ENCODE assay signal across 8 mouse cellular contexts in genomic region chr8:48842991-48843930, GRCm38 (mm10). TPM values are rescaled to one million over a fixed set of nuclear protein-coding genes. Genes with fewer than 3 reads are reported as not detected.
DNase-seq lines count a peak whose midpoint lies in the region; ATAC-seq and TF ChIP-seq lines count a peak whose summit lies in the region.

No protein-coding gene starts in this region.

- H3K9me3 ChIP-seq in embryonic facial prominence, embryonic 14.5 days (ENCODE audit: control insufficient read depth, low read length) = no peaks in the 10 kb centered on the region
- H3K9me3 ChIP-seq in heart, embryonic 14.5 days (ENCODE audit: control insufficient read depth, low read length) = no peaks in the 10 kb centered on the region
- H3K9me3 ChIP-seq in lung, embryonic 15.5 days = no peaks in the 10 kb centered on the region

- no peaks in the 10 kb centered on the region for H3K4me1 ChIP-seq in lung, adult 2 months (ENCODE audit: control insufficient read depth, insufficient read depth, low read length)
- H3K4me1 ChIP-seq in embryonic facial prominence, embryonic 14.5 days (ENCODE audit: control insufficient read depth, insufficient read depth, low read length) = peaks cover 10% of the 10 kb centered on the region
- peaks cover 0 to 4% of the 10 kb centered on the region in 2 experiments; a peak in 2 of 4 replicates for H3K4me1 ChIP-seq in heart, embryonic 14.5 days (ENCODE audit: control insufficient read depth in 2 of 2, insufficient read depth in 2 of 2, low read length in 2 of 2)
- H3K4me1 ChIP-seq in lung, embryonic 15.5 days = peaks cover 22% of the 10 kb centered on the region

- ATAC-seq in embryonic facial prominence, embryonic 14.5 days (ENCODE audit: low read depth) = peak; percentile 83
- ATAC-seq in heart, embryonic 14.5 days (ENCODE audit: insufficient number of reproducible peaks, insufficient read depth, low FRiP score, low read depth) = peak; percentile 69
- ATAC-seq in lung, embryonic 15.5 days (ENCODE audit: borderline replicate concordance, extremely low read depth, low FRiP score, low TSS enrichment) = peak; percentile 80

- no peak for TF ChIP-seq CTCF in lung, adult 2 months (IDR thresholded peaks at IDR 0.05; ENCODE audit: insufficient read depth, low read length)

- peak overlapping the region; percentile 60 for H3K4me3 ChIP-seq in lung, adult 2 months (replicated peaks; ENCODE audit: extremely low read depth, low read depth, low read length)
- H3K4me3 ChIP-seq in embryonic facial prominence, embryonic 14.5 days (ENCODE audit: low read depth, low read length) = peak overlapping the region; percentile 84
- peak overlapping the region; percentile 69 to 76 for H3K4me3 ChIP-seq in heart, embryonic 14.5 days (ENCODE audit: control insufficient read depth in 1 of 2, insufficient read depth in 1 of 2, low read depth in 1 of 2, low read length in 2 of 2)
- peak overlapping the region; percentile 73 for H3K4me3 ChIP-seq in lung, embryonic 15.5 days

- H3K36me3 ChIP-seq in embryonic facial prominence, embryonic 14.5 days (ENCODE audit: control insufficient read depth, insufficient read depth, low read length) = no peaks in the 10 kb centered on the region
- no peaks in the 10 kb centered on the region for H3K36me3 ChIP-seq in heart, embryonic 14.5 days (ENCODE audit: control insufficient read depth, insufficient read depth, low read length)
- no peaks in the 10 kb centered on the region for H3K36me3 ChIP-seq in lung, embryonic 15.5 days

- peak overlapping the region; percentile 85 for H3K9ac ChIP-seq in embryonic facial prominence, embryonic 14.5 days (ENCODE audit: low read depth, low read length)
- peak overlapping the region; percentile 65 for H3K9ac ChIP-seq in heart, embryonic 14.5 days (ENCODE audit: low read length)
- peak overlapping the region; percentile 53 for H3K9ac ChIP-seq in lung, embryonic 15.5 days

- 2% methylated on average over 73 of the region's 93 CpGs for WGBS in lung, adult 2 months
- under 1% methylated on average over 22 of the region's 93 CpGs for WGBS in embryonic facial prominence, embryonic 14.5 days
- WGBS in heart, embryonic 14.5 days = under 1% methylated on average over 73 of the region's 93 CpGs
- under 1% methylated on average over 87 of the region's 93 CpGs for WGBS in lung, embryonic 15.5 days

- peak overlapping the region; percentile 90 for H3K27ac ChIP-seq in embryonic facial prominence, embryonic 14.5 days (replicated peaks; ENCODE audit: low read depth, low read length)
- no peak overlapping the region; a peak in 1 of 4 replicates for H3K27ac ChIP-seq in heart, embryonic 14.5 days (replicated peaks in 1 of 2; ENCODE audit: control insufficient read depth in 1 of 2, insufficient read depth in 1 of 2, low read depth in 2 of 2, low read length in 2 of 2)
- no peak overlapping the region; the same call in 1 of the 2 replicates for H3K27ac ChIP-seq in lung, embryonic 15.5 days

- no peak for DNase-seq in lung, adult 2 months
- DNase-seq in lung, postnatal 36 days = no peak
- peak; percentile 81 for DNase-seq in embryonic facial prominence, embryonic 14.5 days (ENCODE audit: low spot score)
- peak; percentile 64 for DNase-seq in kidney, postnatal 14 days
- peak; percentile 89 for DNase-seq in retina, postnatal 1 day
- DNase-seq in thymus, postnatal 0 days (ENCODE audit: low spot score) = no peak

- H3K4me2 ChIP-seq in embryonic facial prominence, embryonic 14.5 days (ENCODE audit: low read depth, low read length) = peak overlapping the region; percentile 95
- H3K4me2 ChIP-seq in heart, embryonic 14.5 days (ENCODE audit: low read length) = peak overlapping the region; percentile 71
- peak overlapping the region; percentile 96 for H3K4me2 ChIP-seq in lung, embryonic 15.5 days

- H3K27me3 ChIP-seq in embryonic facial prominence, embryonic 14.5 days (replicated peaks; ENCODE audit: control insufficient read depth, insufficient read depth, low read length) = no peaks in the 10 kb centered on the region; the same call in 1 of the 2 replicates
- peaks cover 57% of the 10 kb centered on the region for H3K27me3 ChIP-seq in heart, embryonic 14.5 days (ENCODE audit: control insufficient read depth, insufficient read depth, low read length)
- peaks cover 87% of the 10 kb centered on the region for H3K27me3 ChIP-seq in lung, embryonic 15.5 days

- TF ChIP-seq POLR2A in lung, adult 2 months (IDR thresholded peaks at IDR 0.05; ENCODE audit: borderline replicate concordance, extremely low read depth, low read depth, low read length) = no peak

RNA-seq across cellular contexts. Expression of gene Tenm3, which starts 0.5 kb away (rescaled TPM):
- polyA plus RNA-seq in lung, adult 2 months (2012; rRNA removed) = 0.55 and 1.1 TPM in 2 replicates
- 48.3 and 48.6 TPM in 2 replicates for polyA plus RNA-seq in embryonic facial prominence, embryonic 14.5 days (2014; fragmentation: Nextera tagmentation; extraction: Ambion mirVana)
- polyA plus RNA-seq in heart, embryonic 14.5 days (2014; fragmentation: Nextera tagmentation; extraction: Ambion mirVana) = 7.2 and 8.3 TPM in 2 replicates
- polyA plus RNA-seq in lung, embryonic 15.5 days (2015; fragmentation: Nextera tagmentation; extraction: Ambion mirVana) = 5.1 and 5.7 TPM in 2 replicates
- polyA plus RNA-seq in thymus, postnatal 0 days (2015; fragmentation: Nextera tagmentation; extraction: Ambion mirVana) = 1.7 and 2.1 TPM in 2 replicates

Comparison
In these comparisons a context has a peak if more than half of its experiments do, and no peak if none do; other contexts are left out.
1. DNase-seq: peak in embryonic facial prominence, embryonic 14.5 days (single experiment), kidney, postnatal 14 days (single experiment) and retina, postnatal 1 day (single experiment); none in lung, adult 2 months (single experiment), lung, postnatal 36 days (single experiment) and thymus, postnatal 0 days (single experiment).
2. Peak in every context shown above with its lines, with median percentiles within 50 percentile points of each other: H3K4me3 ChIP-seq, ATAC-seq, H3K4me2 ChIP-seq and H3K9ac ChIP-seq.